Mouse (Mus musculus) T-cell, adult 2 months (primary cell): ENCODE measurements around the gene Gng11.

Experiments
- DNase-seq: peaks from one replicate; pipeline ENCODE4 v3.0.0; 2022; ENCODE audit warnings: low spot score

Gng11 gene

GRCm38 (mm10) chr6:4003890-4004306 is at the start of gene Gng11:
Gene Gng11 (plus strand): TSS chr6:4003904.
- no peak for DNase-seq

GRCm38 (mm10) chr6:3954969-3955368 is 48.7 kb upstream of the Gng11 start:
- no peak for DNase-seq

GRCm38 (mm10) chr6:3967676-3968626 is 35.8 kb upstream of the Gng11 start:
- no peak for DNase-seq

GRCm38 (mm10) chr6:3973679-3974078 is 30.0 kb upstream of the Gng11 start:
- DNase-seq: no peak

- DNase-seq: no peak
These were observed 20.9 kb upstream of the Gng11 start for GRCm38 (mm10) chr6:3982661-3983284.

GRCm38 (mm10) chr6:3988750-3989149 is 15.0 kb upstream of the Gng11 start, which contains the start of gene Tfpi2:
Gene Tfpi2 (minus strand): TSS chr6:3988919.
- DNase-seq: no peak

GRCm38 (mm10) chr6:3993492-3993891 is 10.2 kb upstream of the Gng11 start, which contains the start of gene Gngt1:
Gene Gngt1 (plus strand): TSS chr6:3993792.
- DNase-seq: no peak

GRCm38 (mm10) chr6:3998089-3998488 is 5.6 kb upstream of the Gng11 start:
- DNase-seq: no peak

- no peak for DNase-seq
These were observed 4.4 kb upstream of the Gng11 start for GRCm38 (mm10) chr6:3999296-3999695.

- DNase-seq: no peak
These were observed 3.0 kb upstream of the Gng11 start for GRCm38 (mm10) chr6:4000716-4001115.

- no peak for DNase-seq
These were observed 259 bp upstream of the Gng11 start for GRCm38 (mm10) chr6:4003445-4003844.

- no peak for DNase-seq
These were observed 1.1 kb downstream of the Gng11 start for GRCm38 (mm10) chr6:4004808-4005207.

GRCm38 (mm10) chr6:4008501-4009040 is 4.9 kb downstream of the Gng11 start:
- DNase-seq: no peak

- no peak for DNase-seq
These were observed 5.8 kb downstream of the Gng11 start for GRCm38 (mm10) chr6:4009548-4009947.

GRCm38 (mm10) chr6:4022645-4023044 is 18.9 kb downstream of the Gng11 start:
- DNase-seq: no peak

GRCm38 (mm10) chr6:4026367-4026766 is 22.7 kb downstream of the Gng11 start:
- no peak for DNase-seq

GRCm38 (mm10) chr6:4030956-4031355 is 27.3 kb downstream of the Gng11 start:
- no peak for DNase-seq

- no peak for DNase-seq
These were observed 38.1 kb downstream of the Gng11 start for GRCm38 (mm10) chr6:4041821-4042220.

- DNase-seq: no peak
These were observed 43.5 kb downstream of the Gng11 start for GRCm38 (mm10) chr6:4047200-4047599.

GRCm38 (mm10) chr6:4052843-4053242 is 49.1 kb downstream of the Gng11 start:
- DNase-seq: no peak

GRCm38 (mm10) chr6:4054387-4054786 is 50.7 kb downstream of the Gng11 start:
- no peak for DNase-seq
